Mouse (Mus musculus): ENCODE measurements at regions not wholly inside any gene's neighbourhood (a gene's known extent, or its start where the extent isn't known, plus 50 kb on each side); places are given as distances from the start of the nearest gene placed in this dataset.
"Not testable (repeated sequence)": the region's sequence is repeated elsewhere in the genome, so short reads cannot be mapped to it uniquely, and the experiment has no call there.

DNA sequence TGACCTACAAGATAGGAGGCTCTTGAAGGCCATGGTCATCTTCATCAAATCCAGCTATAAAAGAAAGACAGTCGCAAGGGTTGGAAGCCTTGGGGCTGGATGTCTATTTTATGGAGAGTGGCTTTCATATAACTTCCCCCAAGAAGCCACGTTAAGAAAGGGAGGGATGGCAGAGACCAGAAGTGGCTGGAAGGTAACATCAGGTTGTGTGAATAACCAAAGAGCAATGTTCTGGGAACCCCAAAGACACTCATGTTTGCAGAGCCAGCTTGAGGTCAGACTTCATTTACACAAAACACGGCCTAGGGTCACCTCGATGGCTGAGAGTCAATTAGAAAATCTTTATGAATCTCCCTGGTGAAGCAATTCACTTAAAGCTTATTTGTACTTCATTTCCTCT lies 90.0 kb upstream of the Irx2 start:
- TF ChIP-seq GATA1 (IDR thresholded peaks at IDR 0.05; ENCODE audit: borderline replicate concordance, low read length): no peak
- no peak for TF ChIP-seq CTCF (IDR thresholded peaks at IDR 0.05; ENCODE audit: low read depth, low read length)
- TF ChIP-seq TAL1 (conservative IDR thresholded peaks at IDR 0.05; ENCODE audit: low read depth, low read length): no peak
- TF ChIP-seq GATA2 (IDR thresholded peaks at IDR 0.05; ENCODE audit: borderline replicate concordance, low read depth, low read length): no peak
- no peak for TF ChIP-seq POLR2AphosphoS5 (IDR thresholded peaks at IDR 0.05; ENCODE audit: insufficient replicate concordance, low read depth, low read length)
- no peaks in the 10 kb centered on the region for H3K27me3 ChIP-seq (ENCODE audit: insufficient read depth, low read length)
- ATAC-seq (ENCODE audit: extremely low read depth, insufficient number of reproducible peaks, low FRiP score, poor library complexity, severe bottlenecking) (no peak), DNase-seq (ENCODE audit: low spot score) (no peak)
- H3K36me3 ChIP-seq (replicated peaks): no peaks in the 10 kb centered on the region
- H3K4me3 ChIP-seq (ENCODE audit: low read depth, low read length): no peak overlapping the region
- H3K4me1 ChIP-seq (ENCODE audit: insufficient read depth, low read depth, low read length): no peaks in the 10 kb centered on the region
- H3K9me3 ChIP-seq (replicated peaks): peaks cover 50% of the 10 kb centered on the region

DNA sequence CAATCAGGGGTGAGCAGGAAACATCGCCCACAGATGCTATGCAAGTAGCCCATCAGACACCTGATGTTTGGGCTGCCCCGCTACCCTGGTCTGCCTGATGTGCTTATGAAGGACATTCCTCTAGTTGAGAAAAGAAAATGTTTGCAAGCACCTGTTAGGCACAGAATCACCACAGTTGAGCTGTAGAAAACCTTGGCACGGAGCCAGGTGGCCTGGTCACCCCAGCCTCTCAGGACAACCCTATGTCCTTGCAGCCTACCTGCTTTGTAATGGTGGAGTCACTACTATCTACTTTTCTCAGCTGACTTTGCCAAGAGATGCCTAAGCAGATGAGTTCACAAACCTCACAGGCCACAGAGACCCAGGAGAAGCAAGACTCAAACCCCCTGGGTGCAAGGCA lies 86.9 kb upstream of the Irx2 start:
- peaks cover 37% of the 10 kb centered on the region for H3K9me3 ChIP-seq (replicated peaks)

DNA sequence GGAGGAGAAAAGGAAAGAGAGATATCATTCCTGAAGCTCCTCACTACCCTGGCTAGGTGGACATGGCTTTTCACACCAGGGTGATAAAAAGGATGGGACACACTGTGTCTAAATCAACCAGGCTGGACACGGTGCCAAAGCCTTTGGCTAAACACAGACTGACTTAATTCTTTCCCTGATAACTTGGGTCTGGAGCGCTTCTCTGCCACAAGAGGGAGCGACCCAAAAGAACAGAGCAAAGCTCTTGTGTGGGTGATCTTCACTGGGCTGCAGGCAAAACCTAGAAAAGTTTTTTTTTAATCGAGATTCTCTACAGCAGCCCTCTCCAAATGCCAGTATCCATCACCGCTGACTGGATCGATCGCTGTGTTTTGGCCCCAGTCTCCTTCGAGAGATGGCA lies 70.7 kb upstream of the Irx2 start:
- no peak for ATAC-seq (ENCODE audit: extremely low read depth, insufficient number of reproducible peaks, low FRiP score, poor library complexity, severe bottlenecking)
- no peaks in the 10 kb centered on the region for H3K4me1 ChIP-seq (ENCODE audit: insufficient read depth, low read depth, low read length)
- TF ChIP-seq GATA1 (IDR thresholded peaks at IDR 0.05; ENCODE audit: borderline replicate concordance, low read length) (no peak), TAL1 (conservative IDR thresholded peaks at IDR 0.05; ENCODE audit: low read depth, low read length) (no peak), POLR2AphosphoS5 (IDR thresholded peaks at IDR 0.05; ENCODE audit: insufficient replicate concordance, low read depth, low read length) (no peak), GATA2 (IDR thresholded peaks at IDR 0.05; ENCODE audit: borderline replicate concordance, low read depth, low read length) (no peak), CTCF (IDR thresholded peaks at IDR 0.05; ENCODE audit: low read depth, low read length) (no peak)

More for the DNA sequence above, 86.9 kb upstream of the Irx2 start:
- Histone ChIP-seq H3K4me1 (ENCODE audit: insufficient read depth, low read depth, low read length) (no peaks in the 10 kb centered on the region), H3K27me3 (ENCODE audit: insufficient read depth, low read length) (no peaks in the 10 kb centered on the region), H3K36me3 (replicated peaks) (no peaks in the 10 kb centered on the region), H3K4me3 (ENCODE audit: low read depth, low read length) (no peak overlapping the region)
- DNase-seq (ENCODE audit: low spot score) (no peak), ATAC-seq (ENCODE audit: extremely low read depth, insufficient number of reproducible peaks, low FRiP score, poor library complexity, severe bottlenecking) (no peak)
- no peak for TF ChIP-seq GATA1 (IDR thresholded peaks at IDR 0.05; ENCODE audit: borderline replicate concordance, low read length)
- TF ChIP-seq POLR2AphosphoS5 (IDR thresholded peaks at IDR 0.05; ENCODE audit: insufficient replicate concordance, low read depth, low read length): no peak
- TF ChIP-seq TAL1 (conservative IDR thresholded peaks at IDR 0.05; ENCODE audit: low read depth, low read length): no peak
- TF ChIP-seq CTCF (IDR thresholded peaks at IDR 0.05; ENCODE audit: low read depth, low read length): no peak

GRCm38 (mm10) chr13:72571871-72572270 lies 56.7 kb upstream of the Irx2 start:
- no peaks in the 10 kb centered on the region for H3K36me3 ChIP-seq (replicated peaks)
- DNase-seq (ENCODE audit: low spot score) (no peak), ATAC-seq (ENCODE audit: extremely low read depth, insufficient number of reproducible peaks, low FRiP score, poor library complexity, severe bottlenecking) (no peak)
- no peak for TF ChIP-seq POLR2AphosphoS5 (IDR thresholded peaks at IDR 0.05; ENCODE audit: insufficient replicate concordance, low read depth, low read length)
- TF ChIP-seq TAL1 (conservative IDR thresholded peaks at IDR 0.05; ENCODE audit: low read depth, low read length): no peak
- no peak for TF ChIP-seq GATA2 (IDR thresholded peaks at IDR 0.05; ENCODE audit: borderline replicate concordance, low read depth, low read length)
- TF ChIP-seq CTCF (IDR thresholded peaks at IDR 0.05; ENCODE audit: low read depth, low read length): no peak
- TF ChIP-seq GATA1 (IDR thresholded peaks at IDR 0.05; ENCODE audit: borderline replicate concordance, low read length): no peak
- peaks cover 43% of the 10 kb centered on the region for H3K9me3 ChIP-seq (replicated peaks)
- H3K4me3 ChIP-seq (ENCODE audit: low read depth, low read length): no peak overlapping the region
- H3K4me1 ChIP-seq (ENCODE audit: insufficient read depth, low read depth, low read length): no peaks in the 10 kb centered on the region
- no peaks in the 10 kb centered on the region for H3K27me3 ChIP-seq (ENCODE audit: insufficient read depth, low read length)

More for the DNA sequence above, 70.7 kb upstream of the Irx2 start:
- H3K9me3 ChIP-seq (replicated peaks): peaks cover 41% of the 10 kb centered on the region
- no peaks in the 10 kb centered on the region for H3K27me3 ChIP-seq (ENCODE audit: insufficient read depth, low read length)
- no peak overlapping the region for H3K4me3 ChIP-seq (ENCODE audit: low read depth, low read length)
- DNase-seq (ENCODE audit: low spot score): no peak
- no peaks in the 10 kb centered on the region for H3K36me3 ChIP-seq (replicated peaks)

DNA sequence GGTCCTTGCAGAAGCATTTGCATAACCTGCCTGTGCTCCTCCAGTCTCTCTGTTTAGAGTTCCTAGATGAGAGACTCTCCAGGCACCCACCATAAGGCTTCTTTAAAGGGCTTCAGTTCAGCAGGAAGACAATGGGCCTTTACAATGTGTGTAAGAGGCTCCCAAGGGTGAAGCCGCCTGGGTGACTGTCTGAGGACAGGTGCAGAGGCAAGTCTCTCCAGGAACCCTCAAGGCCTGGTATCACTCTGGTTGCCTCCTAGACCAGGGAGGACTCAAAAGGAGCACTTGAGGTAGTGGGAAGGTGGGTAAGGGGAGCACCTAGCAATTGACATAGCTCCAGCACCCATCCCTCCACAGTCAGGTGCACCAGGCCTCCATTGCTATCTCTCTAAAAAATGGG lies 55.8 kb upstream of the Irx2 start:
- TF ChIP-seq POLR2AphosphoS5 (IDR thresholded peaks at IDR 0.05; ENCODE audit: insufficient replicate concordance, low read depth, low read length) (no peak), CTCF (IDR thresholded peaks at IDR 0.05; ENCODE audit: low read depth, low read length) (no peak), GATA2 (IDR thresholded peaks at IDR 0.05; ENCODE audit: borderline replicate concordance, low read depth, low read length) (no peak), TAL1 (conservative IDR thresholded peaks at IDR 0.05; ENCODE audit: low read depth, low read length) (no peak), GATA1 (IDR thresholded peaks at IDR 0.05; ENCODE audit: borderline replicate concordance, low read length) (no peak)
- peaks cover 45% of the 10 kb centered on the region for H3K9me3 ChIP-seq (replicated peaks)

GRCm38 (mm10) chr13:72574126-72574525 lies 54.5 kb upstream of the Irx2 start:
- not testable (repeated sequence) for H3K27me3 ChIP-seq (ENCODE audit: insufficient read depth, low read length); DNase-seq (ENCODE audit: low spot score); ATAC-seq (ENCODE audit: extremely low read depth, insufficient number of reproducible peaks, low FRiP score, poor library complexity, severe bottlenecking); H3K36me3 ChIP-seq (replicated peaks); H3K4me3 ChIP-seq (ENCODE audit: low read depth, low read length); H3K4me1 ChIP-seq (ENCODE audit: insufficient read depth, low read depth, low read length)
- peaks cover 43% of the 10 kb centered on the region for H3K9me3 ChIP-seq (replicated peaks)

More for the DNA sequence above, 55.8 kb upstream of the Irx2 start:
- Histone ChIP-seq H3K36me3 (replicated peaks) (no peaks in the 10 kb centered on the region), H3K27me3 (ENCODE audit: insufficient read depth, low read length) (no peaks in the 10 kb centered on the region), H3K4me3 (ENCODE audit: low read depth, low read length) (no peak overlapping the region), H3K4me1 (ENCODE audit: insufficient read depth, low read depth, low read length) (no peaks in the 10 kb centered on the region)
- DNase-seq (ENCODE audit: low spot score): no peak
- ATAC-seq (ENCODE audit: extremely low read depth, insufficient number of reproducible peaks, low FRiP score, poor library complexity, severe bottlenecking): no peak

- Histone ChIP-seq H3K36me3 (replicated peaks) (no peaks in the 10 kb centered on the region), H3K27me3 (ENCODE audit: insufficient read depth, low read length) (no peaks in the 10 kb centered on the region), H3K9me3 (replicated peaks) (peaks cover 51% of the 10 kb centered on the region), H3K4me1 (ENCODE audit: insufficient read depth, low read depth, low read length) (no peaks in the 10 kb centered on the region), H3K4me3 (ENCODE audit: low read depth, low read length) (no peak overlapping the region)
- ATAC-seq (ENCODE audit: extremely low read depth, insufficient number of reproducible peaks, low FRiP score, poor library complexity, severe bottlenecking): no peak
- DNase-seq (ENCODE audit: low spot score): no peak
- no peak for TF ChIP-seq POLR2AphosphoS5 (IDR thresholded peaks at IDR 0.05; ENCODE audit: insufficient replicate concordance, low read depth, low read length)
- TF ChIP-seq TAL1 (conservative IDR thresholded peaks at IDR 0.05; ENCODE audit: low read depth, low read length): no peak
- TF ChIP-seq GATA2 (IDR thresholded peaks at IDR 0.05; ENCODE audit: borderline replicate concordance, low read depth, low read length): no peak
- no peak for TF ChIP-seq GATA1 (IDR thresholded peaks at IDR 0.05; ENCODE audit: borderline replicate concordance, low read length)
- TF ChIP-seq CTCF (IDR thresholded peaks at IDR 0.05; ENCODE audit: low read depth, low read length): no peak
Observed at GRCm38 (mm10) chr13:72576485-72576884, 52.1 kb upstream of the Irx2 start.
